Mouse (Mus musculus): ENCODE data around the gene Ccar1. TPM values are rescaled to one million over a fixed set of nuclear protein-coding genes. Genes with fewer than 3 reads are reported as not detected.
"Not testable (repeated sequence)": the region's sequence is repeated elsewhere in the genome, so short reads cannot be mapped to it uniquely, and the experiment has no call there.

The Ccar1 gene
- total RNA-seq, 2 experiments from 2014 or later: 41.4 to 70.6 TPM

DNA sequence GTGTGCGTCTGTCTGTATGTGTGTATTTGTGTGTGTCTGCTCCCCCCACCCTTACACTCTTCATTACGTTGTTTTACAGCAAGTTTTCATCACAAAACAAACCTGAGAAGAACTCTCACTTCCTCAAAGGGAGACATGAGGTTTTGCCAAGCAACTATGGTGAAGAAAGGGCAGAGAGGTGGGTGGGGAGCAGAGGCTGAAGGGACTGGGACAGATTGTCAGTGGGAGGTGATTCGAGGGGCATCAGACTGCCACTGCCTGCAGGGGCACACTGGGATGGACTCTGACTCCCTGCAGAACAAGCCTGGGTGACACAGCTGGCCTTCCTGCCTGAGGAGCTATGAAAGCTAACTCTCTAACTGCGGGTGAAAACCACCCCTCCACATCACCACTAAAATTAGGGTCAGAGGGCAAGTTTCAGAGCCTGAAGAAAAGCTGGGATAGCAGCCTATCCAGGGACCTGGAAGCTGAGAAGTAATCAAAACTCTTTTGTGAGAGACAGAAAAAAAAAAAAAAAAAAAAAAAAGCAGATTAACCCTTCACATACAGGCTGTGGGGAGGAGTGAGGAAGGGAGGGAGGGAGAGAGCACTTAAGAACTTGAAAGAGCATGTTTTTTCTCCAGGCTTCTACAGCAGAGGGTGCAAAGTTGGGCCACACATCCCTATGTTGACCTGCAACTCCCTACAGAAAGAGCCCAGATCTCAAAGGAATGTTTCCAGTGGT lies 55.0 kb downstream of the Ccar1 start:
- DNase-seq (ENCODE audit: low spot score in 2 of 2): no peak
- intact Hi-C loops (cut with DNase I): no loop called here

DNA sequence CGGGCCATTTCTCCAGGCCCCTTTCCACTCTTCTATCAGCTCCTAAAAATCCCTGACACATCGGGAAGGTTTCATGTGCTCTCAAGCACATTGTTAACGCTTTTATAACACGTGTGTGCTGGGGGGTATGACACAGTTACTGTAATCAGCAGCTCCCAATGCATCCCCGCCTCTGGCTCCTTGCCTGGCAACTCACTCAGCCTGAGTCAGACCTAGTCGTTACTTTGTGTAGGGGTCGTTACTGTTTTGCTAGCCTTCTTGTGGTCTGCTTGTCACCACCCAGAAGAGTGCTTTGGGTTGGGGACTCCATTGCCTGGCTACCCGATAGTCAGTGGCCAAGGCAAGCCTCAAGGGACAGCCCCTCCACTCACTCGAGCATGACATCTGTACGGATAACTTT lies 61.3 kb downstream of the Ccar1 start:
- intact Hi-C loops (cut with DNase I): no loop called here
- no peak for DNase-seq (ENCODE audit: low spot score in 2 of 2)

DNA sequence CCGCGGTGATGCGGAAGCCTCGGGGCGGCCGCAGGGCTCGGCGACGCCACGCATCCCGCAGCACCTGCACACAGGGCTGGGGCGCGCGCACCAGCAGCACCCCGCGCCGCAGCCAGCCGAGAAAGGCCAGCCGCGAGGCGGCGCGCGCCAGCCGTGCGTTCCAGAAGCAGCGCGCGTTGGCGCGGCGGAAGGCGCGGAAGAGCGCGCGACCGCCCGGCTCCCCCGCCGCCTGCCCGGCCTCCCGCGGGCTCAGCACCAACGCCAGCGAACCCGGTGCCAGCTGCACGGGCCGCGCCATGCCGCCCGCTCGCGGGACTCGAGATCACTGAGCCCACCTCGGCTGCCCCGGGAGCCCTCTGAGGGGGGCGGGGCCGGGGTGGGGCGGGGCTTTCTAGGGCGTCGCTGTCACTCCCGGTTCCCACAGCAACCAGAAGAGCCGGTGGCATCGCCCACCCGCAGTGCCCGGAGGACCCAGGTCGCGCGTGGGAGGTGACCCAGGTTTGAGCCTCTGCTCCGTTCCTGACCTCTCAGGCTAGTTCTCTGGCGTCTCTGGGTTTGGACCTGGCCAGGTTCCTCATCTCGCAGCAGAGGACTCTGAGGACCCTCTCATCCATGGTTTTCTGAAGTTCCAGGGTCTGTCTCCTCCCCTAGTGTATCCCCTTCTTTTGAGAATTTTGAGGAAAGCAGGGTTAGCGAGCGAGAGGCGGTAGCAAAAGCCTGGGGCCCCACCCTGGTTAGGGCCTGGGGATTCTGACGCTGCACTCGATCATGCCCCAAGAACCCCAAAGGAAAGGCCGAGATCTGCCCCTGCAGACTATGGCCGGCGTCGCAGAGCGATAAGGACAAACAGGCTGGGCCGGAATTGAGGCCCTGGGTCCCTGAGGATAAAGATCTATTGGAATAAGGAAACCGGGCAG lies 66.1 kb downstream of the Ccar1 start, which contains the start of gene Stox1:
TSS of gene Stox1 (minus strand) at position 358 of the 917 bp plus-strand sequence.
- intact Hi-C loops (cut with DNase I): loop anchor here (2.0 kb wide), 1 partner anchor 75 kb away; the partner anchor contains the start of gene Ddx50
- peak; percentile 68 to 77 for DNase-seq (ENCODE audit: low spot score in 2 of 2)

DNA sequence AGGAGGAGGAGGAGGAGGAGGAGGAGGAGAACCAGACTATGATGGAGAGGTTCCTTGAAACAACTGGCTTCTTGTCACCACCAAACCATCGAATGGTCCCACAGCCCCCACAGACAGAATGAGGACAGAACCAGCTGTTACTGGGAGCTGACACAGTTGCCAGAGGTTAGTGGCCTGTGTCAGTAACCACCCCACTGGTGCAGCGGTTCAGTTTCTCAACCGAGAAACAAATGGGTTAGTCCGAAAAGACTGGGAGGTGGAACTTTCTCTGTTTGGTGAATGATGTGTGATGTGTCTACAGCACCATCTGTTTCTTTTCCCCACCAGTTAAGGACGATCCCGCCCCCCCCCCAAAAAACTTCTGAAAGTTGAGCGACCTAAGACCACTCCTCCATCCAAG lies 67.2 kb downstream of the Ccar1 start:
- intact Hi-C loops (cut with DNase I): loop anchor here (2.0 kb wide), 1 partner anchor 74 kb away; the partner anchor contains the start of gene Ddx50
- no peak for DNase-seq (ENCODE audit: low spot score in 2 of 2)

DNA sequence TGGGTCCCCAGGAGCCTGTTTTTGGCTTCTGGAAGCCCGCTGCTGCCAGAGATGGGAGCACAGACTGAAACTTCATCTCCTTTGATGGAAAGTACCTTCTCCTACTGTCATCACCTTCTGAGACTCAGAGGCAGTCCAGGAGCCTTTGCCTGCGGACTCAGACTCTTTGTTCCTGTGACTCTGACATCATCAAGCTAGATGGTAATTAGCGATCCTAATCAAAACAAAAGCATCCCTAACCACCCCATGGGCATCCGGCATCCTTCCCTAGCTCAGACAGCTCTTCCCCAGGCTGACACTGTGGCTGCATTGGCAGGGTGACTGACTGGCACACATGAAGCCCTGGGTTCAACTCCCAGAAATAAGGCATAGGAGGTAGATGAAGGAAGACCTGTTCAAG lies 69.4 kb downstream of the Ccar1 start:
- no peak for DNase-seq (ENCODE audit: low spot score in 2 of 2)
- intact Hi-C loops (cut with DNase I): no loop called here

DNA sequence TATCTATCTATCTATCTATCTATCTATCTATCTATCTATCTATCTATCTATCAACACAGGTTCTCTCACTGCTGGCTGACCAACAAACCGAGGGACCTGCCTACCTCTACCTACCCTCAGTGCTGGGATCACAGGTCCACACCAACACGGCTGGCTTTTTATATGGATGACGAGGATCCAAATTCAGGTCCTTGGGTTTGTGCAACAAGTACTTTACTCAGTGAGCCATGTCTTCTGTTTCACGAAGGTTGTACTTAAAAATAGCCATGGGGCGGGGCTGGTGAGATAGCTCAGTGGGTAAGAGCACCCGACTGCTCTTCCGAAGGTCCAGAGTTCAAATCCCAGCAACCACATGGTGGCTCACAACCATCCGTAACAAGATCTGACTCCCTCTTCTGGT lies 71.5 kb downstream of the Ccar1 start:
- intact Hi-C loops (cut with DNase I); DNase-seq (ENCODE audit: low spot score in 2 of 2): not testable (repeated sequence)

DNA sequence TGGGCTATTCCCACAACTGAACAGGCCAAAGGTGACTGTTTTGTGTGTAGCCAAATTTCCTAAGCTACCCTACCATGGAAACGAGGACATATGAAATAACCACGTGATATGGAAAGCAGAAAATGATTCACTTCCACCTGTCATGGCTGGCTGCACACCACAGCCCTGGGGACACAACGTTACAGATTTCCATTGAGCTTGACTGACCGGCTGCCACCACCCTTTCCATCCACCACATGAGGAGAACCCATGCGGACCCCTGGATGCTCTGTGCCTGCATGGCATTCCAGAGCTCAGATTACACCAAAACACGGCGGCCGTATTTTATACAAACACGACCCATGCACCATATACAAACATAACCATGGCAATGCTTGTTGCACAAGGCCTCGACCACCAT lies 78.6 kb downstream of the Ccar1 start:
- intact Hi-C loops (cut with DNase I): no loop called here
- DNase-seq (ENCODE audit: low spot score in 2 of 2): no peak

DNA sequence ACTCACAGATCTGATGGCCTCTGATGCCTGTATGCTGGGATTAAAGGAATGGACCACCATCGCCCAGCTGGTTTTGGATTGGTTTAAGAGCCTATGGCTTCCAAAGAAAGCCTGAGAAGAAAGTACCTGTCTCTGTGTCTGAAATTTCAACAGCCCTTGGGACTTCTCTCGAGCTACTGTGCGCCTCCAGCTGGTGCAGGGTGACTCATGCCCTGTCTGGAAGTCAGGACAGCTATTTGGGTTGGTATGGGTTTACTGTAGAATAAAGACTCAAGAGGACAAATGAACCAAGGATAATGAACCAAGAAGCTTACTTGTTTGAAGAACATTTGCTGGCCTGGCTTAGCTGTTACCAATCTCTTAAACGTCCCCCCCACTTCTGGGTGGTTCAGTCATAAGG lies 88.5 kb downstream of the Ccar1 start:
- DNase-seq (ENCODE audit: low spot score in 2 of 2): no peak
- intact Hi-C loops (cut with DNase I): no loop called here

DNA sequence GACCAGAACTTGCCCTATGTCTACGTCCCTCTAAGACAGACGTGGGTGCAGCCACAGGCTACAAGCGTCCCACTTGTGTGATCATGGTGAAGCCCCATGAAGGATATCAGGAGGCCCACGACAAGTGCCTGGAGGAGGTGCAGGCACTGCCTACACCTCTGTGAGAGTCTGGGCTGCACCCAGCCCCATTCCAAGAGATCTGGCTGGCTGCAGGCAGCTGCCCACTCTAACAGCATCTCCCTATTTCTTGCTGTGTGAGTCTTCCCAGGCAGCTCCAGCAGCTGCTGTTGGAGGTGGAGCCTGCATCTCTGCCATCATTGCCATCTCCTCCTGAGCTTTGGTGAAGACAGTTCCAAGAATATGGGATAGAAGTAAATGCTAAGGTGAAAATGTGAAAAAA lies 89.7 kb downstream of the Ccar1 start:
- intact Hi-C loops (cut with DNase I): no loop called here
- peak; percentile 48 to 60 for DNase-seq (ENCODE audit: low spot score in 2 of 2)

Other genes with a start within 250 kb of the Ccar1 start
- 100 to 1,000 TPM; 178 to 198 TPM for gene Kif1bp, start 213.8 kb downstream of the Ccar1 start, total RNA-seq (2021)
- gene Ddx21, start 190.0 kb downstream of the Ccar1 start, total RNA-seq (2021): 10 to 100 TPM; 17.9 to 21.1 TPM
- 10 to 100 TPM; 75.9 to 96.3 TPM for gene Ddx50, start 141.1 kb downstream of the Ccar1 start, total RNA-seq (2021)
- 1 to 10 TPM; 5.0 to 7.4 TPM for gene Stox1, start 66.2 kb downstream of the Ccar1 start, total RNA-seq (2021)
- gene Tet1, start 116.7 kb upstream of the Ccar1 start, total RNA-seq (2021): 10 to 100 TPM; 20.4 to 22.1 TPM
- gene Slc25a16, start 128.3 kb upstream of the Ccar1 start, total RNA-seq (2021): 10 to 100 TPM; 35.4 to 45.1 TPM
- 1 to 10 TPM; 1.5 to 2.7 TPM for gene Dna2, start 154.7 kb upstream of the Ccar1 start, total RNA-seq (2021)
- gene Rufy2, start 187.9 kb upstream of the Ccar1 start, total RNA-seq (2021): 100 to 1,000 TPM in 1 of 2 experiments, 10 to 100 TPM in 1; 79.6 to 103 TPM
- 10 to 100 TPM; 36.1 to 65.0 TPM for gene Hnrnph3, start 231.9 kb upstream of the Ccar1 start, total RNA-seq (2021)
- gene Pbld2, start 232.0 kb upstream of the Ccar1 start, total RNA-seq (2021): 1 to 10 TPM; 1.7 TPM

All from left cerebral cortex, postnatal 36 days (tissue).